Mouse (Mus musculus): ENCODE data around the gene 6030408B16Rik.

Gene 6030408B16Rik

GRCm38 (mm10) chr15:101267053-101268032, 25.7 kb upstream of the 6030408B16Rik start:
- peak; percentile 96 for DNase-seq (ENCODE audit: low read depth, low spot score)

- DNase-seq (ENCODE audit: low read depth, low spot score): no peak
Measured at GRCm38 (mm10) chr15:101270101-101270820, 22.8 kb upstream of the 6030408B16Rik start.

- DNase-seq (ENCODE audit: low read depth, low spot score): no peak
Measured at GRCm38 (mm10) chr15:101271107-101271506, 21.9 kb upstream of the 6030408B16Rik start.

GRCm38 (mm10) chr15:101271513-101271912, 21.5 kb upstream of the 6030408B16Rik start:
- no peak for DNase-seq (ENCODE audit: low read depth, low spot score)

- no peak for DNase-seq (ENCODE audit: low read depth, low spot score)
Measured at GRCm38 (mm10) chr15:101274380-101274779, 18.6 kb upstream of the 6030408B16Rik start.

- peak; percentile 90 for DNase-seq (ENCODE audit: low read depth, low spot score)
Measured at GRCm38 (mm10) chr15:101277351-101277899, 15.6 kb upstream of the 6030408B16Rik start.

- DNase-seq (ENCODE audit: low read depth, low spot score): peak; percentile 60
Measured at GRCm38 (mm10) chr15:101278589-101278988, 14.4 kb upstream of the 6030408B16Rik start.

GRCm38 (mm10) chr15:101279430-101279999, 13.5 kb upstream of the 6030408B16Rik start:
- no peak for DNase-seq (ENCODE audit: low read depth, low spot score)

- no peak for DNase-seq (ENCODE audit: low read depth, low spot score)
Measured at GRCm38 (mm10) chr15:101282471-101282870, 10.5 kb upstream of the 6030408B16Rik start.

GRCm38 (mm10) chr15:101283183-101283910, 9.7 kb upstream of the 6030408B16Rik start:
- DNase-seq (ENCODE audit: low read depth, low spot score): peak; percentile 83

- DNase-seq (ENCODE audit: low read depth, low spot score): peak; percentile 92
Measured at GRCm38 (mm10) chr15:101283911-101284750, 8.9 kb upstream of the 6030408B16Rik start, which contains the start of gene Atg101. Gene Atg101 (plus strand): TSS chr15:101284272.

- DNase-seq (ENCODE audit: low read depth, low spot score): peak; percentile 73
Measured at GRCm38 (mm10) chr15:101286129-101286770, 6.8 kb upstream of the 6030408B16Rik start.

GRCm38 (mm10) chr15:101287361-101287760, 5.7 kb upstream of the 6030408B16Rik start:
- DNase-seq (ENCODE audit: low read depth, low spot score): no peak

- no peak for DNase-seq (ENCODE audit: low read depth, low spot score)
Measured at GRCm38 (mm10) chr15:101290354-101290753, 2.7 kb upstream of the 6030408B16Rik start.

- no peak for DNase-seq (ENCODE audit: low read depth, low spot score)
Measured at GRCm38 (mm10) chr15:101292012-101292411, 1.0 kb upstream of the 6030408B16Rik start.

- DNase-seq (ENCODE audit: low read depth, low spot score): no peak
Measured at GRCm38 (mm10) chr15:101294028-101294894, 1.2 kb downstream of the 6030408B16Rik start.

GRCm38 (mm10) chr15:101295106-101295505, 2.1 kb downstream of the 6030408B16Rik start:
- DNase-seq (ENCODE audit: low read depth, low spot score): no peak

GRCm38 (mm10) chr15:101295616-101296015, 2.6 kb downstream of the 6030408B16Rik start:
- no peak for DNase-seq (ENCODE audit: low read depth, low spot score)

- DNase-seq (ENCODE audit: low read depth, low spot score): no peak
Measured at GRCm38 (mm10) chr15:101296091-101296490, 3.1 kb downstream of the 6030408B16Rik start.
